Mouse (Mus musculus): Measurements from ENCODE around the gene Cdc42bpg.

The Cdc42bpg gene

DNA sequence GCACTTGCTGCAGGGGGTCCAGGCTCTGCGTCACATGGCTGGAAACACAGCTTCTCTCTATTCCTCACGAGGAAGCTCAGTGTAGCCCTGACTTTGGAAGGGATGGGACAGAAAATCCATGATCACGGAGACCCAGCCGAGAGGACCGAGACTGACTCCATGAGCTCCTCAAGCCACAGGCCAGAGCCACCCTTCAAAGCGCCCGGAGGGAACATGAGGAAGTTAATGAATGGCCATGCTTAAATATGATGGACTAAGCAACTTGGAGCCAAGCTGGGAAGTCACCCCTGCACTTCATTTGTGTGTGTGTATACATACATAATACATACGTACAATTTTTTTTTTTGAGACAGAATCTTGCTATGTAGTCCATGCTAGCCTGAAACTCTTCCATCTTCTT, 35.0 kb upstream of the Cdc42bpg start:
- ChIA-PET CTCF (interaction anchor here in 3 of 4 experiments (0.5 to 4.9 kb wide), 12 partner anchors 9 to 297 kb away, joined by 3 to 43 read pairs (median 4); partner anchors contain the start of gene Cdc42bpg (in 2 of the 3)), POLR2A (interaction anchor here (0.6 to 34.9 kb wide), 44 partner anchors 7 to 1210 kb away, joined by 3 to 829 read pairs (median 7); partner anchors contain the start of genes Atg2a (in 2 of the 4), Cdc42bpg (in 2 of the 4), Men1 (in 2 of the 4) and Sf1 (in 2 of the 4))

DNA sequence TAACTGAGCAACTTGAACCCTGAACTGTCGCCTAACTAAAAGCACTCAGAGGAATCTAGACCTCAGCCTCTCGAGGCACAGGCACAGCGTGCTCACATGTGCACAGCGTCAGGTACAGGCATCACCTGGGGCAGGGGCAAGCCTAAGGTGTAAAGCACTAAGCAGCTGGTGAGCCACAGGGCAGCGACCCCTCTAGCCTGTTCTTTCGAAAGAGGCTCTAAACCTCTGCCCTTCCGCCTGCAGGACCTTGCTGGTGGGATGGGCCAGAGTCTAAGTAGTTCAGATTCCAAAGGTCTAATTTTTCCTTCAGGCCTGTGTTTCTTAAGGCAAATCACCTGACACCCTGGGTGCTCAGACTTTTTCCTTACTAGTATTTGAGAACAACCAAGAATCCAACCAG, 34.2 kb upstream of the Cdc42bpg start:
- ChIA-PET POLR2A (interaction anchor here (0.5 to 34.9 kb wide), 17 partner anchors 8 to 431 kb away, joined by 3 to 829 read pairs (median 5); partner anchors contain the start of genes Cdc42bpg (in 2 of the 4) and Men1 (in 1 of the 4)), CTCF (interaction anchor here in 2 of 4 experiments (0.6 to 1.1 kb wide), 2 partner anchors 15 to 44 kb away, joined by 3 read pairs; no protein-coding TSS in a partner anchor)

DNA sequence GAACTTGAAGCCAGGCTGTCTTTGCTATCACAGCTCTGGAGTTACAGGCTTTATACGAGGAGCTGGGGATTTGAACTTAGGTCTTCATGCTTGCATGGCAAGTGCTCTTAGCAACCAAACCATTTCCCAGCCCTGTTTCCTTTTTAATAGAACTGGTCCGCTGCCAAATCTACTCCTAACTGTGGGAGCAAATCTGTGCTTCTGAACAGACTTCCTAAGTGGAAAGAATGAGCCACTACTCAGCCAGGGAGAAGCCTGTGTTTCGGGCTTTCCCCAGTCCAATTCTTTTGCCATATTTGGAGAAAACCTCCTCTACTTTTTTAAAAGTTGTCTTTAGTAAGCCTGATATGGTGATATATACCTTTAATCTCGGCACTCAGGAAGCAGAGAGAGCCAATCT, 33.5 kb upstream of the Cdc42bpg start:
- ChIA-PET POLR2A (interaction anchor here in 2 of 4 experiments (0.6 to 34.9 kb wide), 7 partner anchors 9 to 94 kb away, joined by 3 to 829 read pairs (median 7); partner anchors contain the start of genes Cdc42bpg (in 1 of the 2) and Men1 (in 1 of the 2)), CTCF (interaction anchor here in 1 of 4 experiments (0.7 kb wide), 1 partner anchor 10 kb away, joined by 3 read pairs; no protein-coding TSS in a partner anchor)

DNA sequence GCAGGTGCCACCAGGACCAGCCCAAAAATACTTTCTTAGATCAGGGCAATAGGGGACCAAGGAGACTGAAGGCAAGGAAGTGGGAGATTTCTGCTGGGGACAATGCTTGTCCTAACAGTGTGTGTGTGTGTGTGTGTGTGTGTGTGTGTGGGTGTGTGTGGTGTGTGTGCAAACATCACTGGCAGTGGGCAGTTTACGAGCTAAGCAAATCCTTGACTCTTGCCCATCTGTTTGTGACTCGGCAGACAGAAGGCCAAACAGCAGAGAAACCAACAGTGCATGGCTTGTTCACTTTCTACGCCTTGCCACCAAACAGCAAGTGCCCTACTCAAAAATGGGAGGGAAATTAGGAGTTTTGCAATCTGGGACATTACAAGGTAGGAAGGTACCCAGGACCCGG, 32.7 kb upstream of the Cdc42bpg start:
- CTCF ChIA-PET = interaction anchor here in 2 of 4 experiments (0.6 to 0.7 kb wide), 2 partner anchors 11 to 861 kb away, joined by 3 read pairs; no protein-coding TSS in a partner anchor
- POLR2A ChIA-PET = interaction anchor here in 2 of 4 experiments (0.7 to 34.9 kb wide), 8 partner anchors 10 to 144 kb away, joined by 3 to 829 read pairs (median 5); partner anchors contain the start of genes Arl2 (in 1 of the 2), Batf2 (in 1 of the 2) and Men1 (in 1 of the 2)

DNA sequence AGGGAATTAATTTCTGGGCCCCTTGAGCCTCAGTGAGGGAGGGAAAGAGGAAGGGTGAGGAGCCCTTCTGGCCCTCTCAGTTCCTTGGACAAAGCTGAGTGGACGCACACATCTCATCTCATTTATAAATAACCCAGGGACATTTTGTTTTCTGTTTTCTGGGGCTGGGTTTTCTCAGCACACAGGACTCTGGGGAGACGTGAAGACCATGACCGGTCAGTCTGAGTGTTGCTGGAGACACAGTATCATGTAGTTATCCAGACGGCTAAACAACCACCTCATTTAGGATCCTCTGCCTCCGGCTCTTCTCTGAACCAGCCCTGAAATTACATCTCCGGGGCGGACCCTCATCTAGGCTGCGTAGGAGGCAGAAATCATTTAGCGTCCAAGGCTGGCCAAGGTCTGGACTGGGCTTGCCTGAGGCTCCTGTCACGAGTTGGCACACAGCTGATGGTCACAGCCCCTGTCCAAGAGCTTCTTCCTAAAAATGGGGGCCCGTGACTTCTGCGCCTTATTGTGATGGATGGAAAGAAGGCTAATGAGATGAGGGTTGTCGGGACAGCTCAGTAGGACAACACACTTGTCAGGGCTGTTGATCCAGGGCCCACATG, 32.2 kb upstream of the Cdc42bpg start:
- ChIA-PET CTCF (interaction anchor here in 1 of 4 experiments (0.6 kb wide), 2 partner anchors 9 to 860 kb away, joined by 3 read pairs; no protein-coding TSS in a partner anchor), POLR2A (interaction anchor here in 2 of 4 experiments (0.7 to 34.9 kb wide), 9 partner anchors 8 to 144 kb away, joined by 3 to 829 read pairs (median 4); partner anchors contain the start of genes Arl2 (in 1 of the 2), Batf2 (in 1 of the 2) and Sf1 (in 1 of the 2))

DNA sequence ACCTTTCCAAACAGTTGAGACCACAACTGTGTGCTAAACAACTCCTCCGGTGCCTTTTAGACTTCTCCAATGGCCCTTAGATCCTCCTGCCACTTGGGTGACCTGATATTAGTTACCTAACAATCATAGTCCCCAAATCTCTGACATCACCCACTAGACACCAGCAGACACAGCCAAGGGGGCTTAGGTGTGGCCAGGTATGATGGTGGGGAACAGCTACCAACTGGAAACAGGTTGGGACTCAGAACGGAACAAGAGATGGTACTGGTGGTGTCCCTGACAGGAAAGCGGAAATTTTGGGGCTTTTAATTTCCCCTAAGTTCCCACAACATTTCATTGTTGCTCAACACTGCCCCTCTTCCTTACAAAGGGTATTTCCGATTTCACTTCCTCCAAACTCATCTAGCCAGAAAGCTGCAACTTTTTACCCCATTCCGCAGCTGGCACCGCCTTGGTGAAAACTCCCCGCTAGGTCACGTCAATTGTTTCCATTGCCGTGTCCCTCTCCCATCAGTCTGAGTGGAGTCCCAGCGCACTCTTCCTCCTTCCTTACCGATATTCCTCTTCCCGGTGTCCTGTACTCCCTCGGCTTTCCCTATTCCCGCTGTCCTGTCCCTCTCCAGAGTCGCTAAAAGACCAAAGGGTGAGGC, 30.4 kb upstream of the Cdc42bpg start:
- POLR2A ChIA-PET = interaction anchor here (0.6 to 34.9 kb wide), 82 partner anchors 8 to 981 kb away, joined by 3 to 829 read pairs (median 4); partner anchors contain the start of genes Men1 (in 3 of the 4), Sf1 (in 3 of the 4), Atg2a (in 2 of the 4) and Cdc42bpg (in 2 of the 4)
- CTCF ChIA-PET = interaction anchor here (0.6 to 4.4 kb wide), 42 partner anchors 7 to 819 kb away, joined by 3 to 37 read pairs (median 5); partner anchors contain the start of genes Cdc42bpg (in 3 of the 4), Map4k2 (in 2 of the 4), Arl2 (in 1 of the 4) and Men1 (in 1 of the 4)

DNA sequence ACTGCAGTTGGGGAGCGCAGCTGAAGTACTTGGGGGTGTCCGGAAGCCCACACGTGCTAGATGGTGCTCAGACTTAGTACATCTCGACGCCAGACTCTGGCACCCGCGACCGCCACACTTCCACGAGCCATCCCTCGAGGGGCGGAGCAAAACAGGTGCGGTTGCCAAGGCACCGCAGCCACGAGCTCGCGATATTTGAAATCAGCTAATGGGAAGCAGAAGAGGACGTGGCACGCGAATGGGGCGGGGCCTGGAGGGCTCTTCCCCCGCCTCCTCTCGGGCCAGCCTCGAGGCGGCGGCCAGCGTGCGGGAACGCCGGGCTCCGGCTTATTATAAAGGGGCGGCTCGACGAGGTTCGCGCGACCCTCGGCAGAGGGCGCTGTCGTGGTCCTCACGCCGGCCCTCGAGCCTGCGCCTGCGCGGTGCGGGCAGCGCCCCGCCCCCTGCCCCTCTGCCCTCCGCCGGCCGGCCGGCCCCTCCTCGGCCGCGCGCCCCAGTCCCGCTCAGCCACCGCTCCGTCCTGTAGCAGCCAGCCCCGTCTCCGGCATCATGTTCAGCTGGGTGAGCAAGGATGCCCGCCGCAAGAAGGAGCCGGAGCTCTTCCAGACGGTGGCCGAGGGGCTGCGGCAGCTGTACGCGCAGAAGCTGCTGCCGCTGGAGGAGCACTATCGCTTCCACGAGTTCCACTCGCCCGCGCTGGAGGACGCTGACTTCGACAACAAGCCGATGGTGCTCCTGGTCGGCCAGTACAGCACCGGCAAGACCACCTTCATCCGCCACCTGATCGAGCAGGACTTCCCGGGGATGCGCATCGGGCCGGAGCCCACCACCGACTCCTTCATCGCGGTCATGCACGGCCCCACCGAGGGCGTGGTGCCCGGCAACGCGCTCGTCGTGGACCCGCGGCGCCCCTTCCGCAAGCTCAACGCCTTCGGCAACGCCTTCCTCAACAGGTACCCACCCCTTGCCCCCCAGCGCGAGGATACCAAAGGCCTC, 29.5 kb upstream of the Cdc42bpg start, which contains the start of gene Ehd1:
Gene Ehd1, plus strand, starts transcription at position 300 of the 996 bp plus-strand sequence.
- CTCF ChIA-PET = interaction anchor here (0.6 to 4.4 kb wide), 48 partner anchors 8 to 819 kb away, joined by 3 to 37 read pairs (median 5); partner anchors contain the start of genes Cdc42bpg (in 2 of the 4), Map4k2 (in 2 of the 4), Arl2 (in 1 of the 4) and Men1 (in 1 of the 4)
- POLR2A ChIA-PET = interaction anchor here (0.6 to 34.9 kb wide), 95 partner anchors 8 to 981 kb away, joined by 3 to 829 read pairs (median 4); partner anchors contain the start of genes Cdc42bpg (in 3 of the 4), Men1 (in 3 of the 4), Arl2 (in 2 of the 4) and Atg2a (in 2 of the 4)

DNA sequence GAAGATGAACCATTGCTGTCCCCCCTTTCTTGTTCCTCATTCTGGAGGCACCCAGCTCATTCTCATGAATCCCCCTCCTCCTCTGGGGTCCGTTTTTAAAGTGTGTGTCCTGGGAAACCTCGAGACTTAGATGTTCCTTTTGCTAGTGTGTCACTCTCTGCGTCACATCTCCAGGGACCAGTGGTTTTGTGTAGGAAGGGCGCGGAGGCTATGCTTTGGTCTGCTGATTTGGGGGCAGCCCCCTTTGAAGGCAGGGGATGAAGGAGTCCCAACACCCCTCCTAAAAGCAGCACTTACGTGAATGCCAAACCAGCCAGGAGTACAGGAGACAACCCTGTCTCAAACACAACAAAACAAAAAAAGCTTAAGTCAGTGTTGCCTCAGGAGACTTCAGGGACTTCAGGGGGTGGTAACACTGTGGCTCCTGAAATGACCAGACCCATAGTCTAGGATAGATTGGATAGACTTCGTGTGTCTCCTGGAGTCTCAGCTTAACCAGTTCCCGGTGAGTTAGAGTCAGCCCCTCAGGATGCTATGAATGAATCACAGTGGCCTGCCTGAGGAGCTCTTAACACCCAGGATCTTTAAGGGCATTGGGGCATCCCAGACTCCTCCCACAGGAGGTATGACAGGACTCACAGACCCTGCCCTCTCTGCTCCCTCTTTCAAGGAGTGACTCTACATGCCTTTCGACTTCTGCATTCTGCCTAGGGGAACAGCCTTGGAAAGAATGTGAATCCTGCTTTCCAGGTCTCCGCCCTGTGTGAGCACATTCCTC, 28.4 kb upstream of the Cdc42bpg start:
- CTCF ChIA-PET = interaction anchor here (0.6 to 4.4 kb wide), 33 partner anchors 8 to 564 kb away, joined by 3 to 37 read pairs (median 5); partner anchors contain the start of genes Cdc42bpg (in 2 of the 4) and Map4k2 (in 1 of the 4)
- POLR2A ChIA-PET = interaction anchor here (0.5 to 34.9 kb wide), 79 partner anchors 8 to 790 kb away, joined by 3 to 829 read pairs (median 4); partner anchors contain the start of genes Cdc42bpg (in 3 of the 4), Men1 (in 3 of the 4), Sf1 (in 3 of the 4) and Arl2 (in 2 of the 4)

DNA sequence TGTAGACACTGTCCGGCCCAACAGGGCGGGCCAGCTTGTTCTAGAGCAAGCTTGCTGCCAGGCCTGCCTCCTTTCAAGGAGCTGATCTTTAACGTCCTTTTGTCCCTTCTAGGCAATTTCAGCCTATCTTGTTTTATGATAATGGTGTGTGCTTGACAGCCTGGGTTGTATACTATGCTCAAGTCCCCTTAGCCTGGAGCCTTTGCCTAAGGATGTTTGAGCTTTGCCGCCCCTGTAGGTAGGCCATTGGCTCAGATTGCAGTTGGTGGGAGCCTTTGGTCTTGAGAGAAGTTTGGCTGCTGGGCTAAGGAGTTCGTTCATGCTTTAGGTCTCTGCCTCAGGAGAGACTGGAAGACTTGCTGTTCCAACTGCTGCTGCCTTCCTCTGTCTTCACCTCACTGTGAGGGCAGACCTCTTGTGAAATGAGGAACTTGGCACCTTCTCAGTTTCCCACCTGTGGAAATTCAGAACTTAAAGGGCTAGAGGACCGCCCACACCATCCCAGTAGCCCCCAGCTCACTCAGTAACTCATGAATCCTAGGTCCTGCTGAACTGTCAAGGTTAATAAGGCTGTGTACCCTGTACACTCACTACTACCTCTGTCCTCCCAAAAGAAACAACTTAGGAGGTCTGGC, 27.7 kb upstream of the Cdc42bpg start:
- CTCF ChIA-PET = interaction anchor here (0.6 to 4.4 kb wide), 29 partner anchors 8 to 756 kb away, joined by 3 to 37 read pairs (median 5); partner anchors contain the start of genes Cdc42bpg (in 2 of the 4) and Map4k2 (in 1 of the 4)
- POLR2A ChIA-PET = interaction anchor here (0.6 to 34.9 kb wide), 67 partner anchors 7 to 791 kb away, joined by 3 to 829 read pairs (median 4); partner anchors contain the start of genes Cdc42bpg (in 3 of the 4), Men1 (in 3 of the 4), Sf1 (in 2 of the 4) and Snx15 (in 2 of the 4)

DNA sequence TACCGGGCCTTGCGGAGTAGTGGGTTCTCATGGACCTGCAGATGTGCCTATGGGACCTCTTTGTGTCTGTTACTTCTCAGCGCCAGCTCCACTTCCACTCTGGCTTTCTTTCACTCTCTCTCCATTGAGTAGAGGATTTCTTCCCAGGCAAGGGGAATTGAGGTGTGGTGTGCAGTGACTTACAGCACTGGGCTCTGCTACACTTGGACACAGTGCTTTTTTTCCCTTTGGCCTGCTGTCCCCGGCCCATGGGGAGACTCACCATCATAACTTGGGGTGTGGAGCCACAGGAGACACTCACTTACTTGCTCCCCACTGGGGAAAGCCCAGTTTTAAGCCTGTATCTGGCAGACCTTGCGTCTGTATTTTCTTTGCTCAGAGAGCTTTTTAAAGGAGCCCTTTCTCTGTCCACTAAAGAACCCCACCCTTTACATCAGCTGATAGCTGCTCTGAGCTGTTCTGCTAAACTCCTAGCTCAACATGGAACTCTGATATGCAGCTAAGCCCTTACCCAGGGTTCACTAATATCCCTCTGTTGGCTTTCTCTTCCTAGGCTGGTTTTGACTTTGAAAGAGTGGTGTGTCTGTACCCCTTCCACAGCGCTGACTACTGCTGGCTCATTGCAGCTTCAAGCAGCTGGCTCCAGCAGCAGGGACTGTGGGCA, 26.6 kb upstream of the Cdc42bpg start:
- ChIA-PET CTCF (interaction anchor here in 3 of 4 experiments (0.6 to 4.4 kb wide), 13 partner anchors 7 to 1208 kb away, joined by 3 to 37 read pairs (median 5); partner anchors contain the start of gene Arl2 (in 1 of the 3)), POLR2A (interaction anchor here in 3 of 4 experiments (0.8 to 34.9 kb wide), 16 partner anchors 9 to 228 kb away, joined by 3 to 829 read pairs (median 14); partner anchors contain the start of gene Men1 (in 2 of the 3))

DNA sequence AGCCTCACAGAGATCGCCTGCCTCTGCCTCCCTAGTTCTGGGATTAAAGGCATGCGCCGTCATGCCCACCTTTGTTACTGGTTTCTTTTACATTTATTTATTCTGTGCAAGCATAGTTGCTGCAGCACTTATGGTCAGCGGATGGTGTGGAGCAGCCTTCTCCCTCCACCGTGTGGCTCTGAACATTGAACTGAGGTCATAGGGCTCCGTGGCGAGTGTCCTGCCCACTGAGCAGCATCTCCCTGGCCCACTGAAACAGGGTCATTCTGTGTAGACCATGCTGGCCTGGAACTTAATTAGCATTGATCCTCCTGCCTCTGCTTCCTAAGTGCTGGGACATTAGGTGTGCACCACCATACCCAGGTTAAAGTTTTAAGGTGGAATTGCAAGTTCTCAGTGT, 25.7 kb upstream of the Cdc42bpg start:
- ChIA-PET POLR2A (interaction anchor here in 3 of 4 experiments (1.2 to 34.9 kb wide), 9 partner anchors 10 to 55 kb away, joined by 3 to 829 read pairs (median 68); partner anchors contain the start of gene Men1 (in 1 of the 3)), CTCF (interaction anchor here in 1 of 4 experiments (0.8 to 1.3 kb wide), 2 partner anchors 11 to 13 kb away, joined by 3 to 5 read pairs; no protein-coding TSS in a partner anchor)

DNA sequence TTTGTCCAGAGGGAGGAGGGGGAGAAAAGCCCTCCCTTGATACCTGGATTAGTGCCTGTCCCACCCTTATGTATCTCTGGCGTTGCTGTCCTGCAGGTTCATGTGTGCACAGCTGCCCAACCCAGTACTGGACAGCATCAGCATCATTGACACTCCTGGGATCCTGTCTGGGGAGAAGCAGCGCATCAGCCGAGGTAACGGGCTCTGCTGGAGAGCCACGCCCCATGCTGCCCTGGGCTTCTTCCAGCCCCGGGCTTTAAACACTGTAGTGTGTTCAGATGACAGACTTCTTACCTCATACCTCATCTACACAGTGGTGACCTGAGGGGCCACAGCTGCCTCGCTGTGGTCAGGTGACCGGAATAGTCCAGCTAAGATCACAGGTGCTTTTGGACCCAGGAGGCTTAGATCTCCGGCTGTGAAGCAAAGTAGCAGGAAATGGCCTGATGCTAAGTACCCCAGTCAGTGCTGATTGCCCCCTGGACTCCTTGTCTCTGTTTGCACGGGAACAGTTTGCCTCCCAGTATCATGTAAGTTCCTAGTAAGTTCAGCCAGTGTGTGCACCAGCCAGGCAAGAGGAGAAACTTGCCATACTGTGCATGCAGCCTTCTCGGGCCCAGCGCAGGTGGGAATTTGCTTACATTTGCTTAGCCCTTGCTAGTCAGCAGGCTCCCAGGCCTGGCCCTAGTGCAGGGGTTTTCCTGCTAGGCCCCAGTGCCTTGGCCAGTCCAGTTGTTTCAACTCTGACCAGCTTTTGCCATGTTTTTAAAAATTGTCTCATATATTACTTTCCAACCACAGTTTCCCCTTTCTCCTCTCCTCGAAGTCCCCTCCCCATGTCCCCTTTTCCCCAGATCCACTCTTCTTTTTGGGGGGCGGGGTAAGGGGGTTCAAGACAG, 24.9 kb upstream of the Cdc42bpg start:
- ChIA-PET CTCF (interaction anchor here in 1 of 4 experiments (0.8 kb wide), 1 partner anchor 12 kb away, joined by 5 read pairs; no protein-coding TSS in a partner anchor), POLR2A (interaction anchor here in 3 of 4 experiments (0.6 to 34.9 kb wide), 10 partner anchors 11 to 82 kb away, joined by 3 to 829 read pairs (median 46); partner anchors contain the start of genes Men1 (in 1 of the 3) and Sf1 (in 1 of the 3))

DNA sequence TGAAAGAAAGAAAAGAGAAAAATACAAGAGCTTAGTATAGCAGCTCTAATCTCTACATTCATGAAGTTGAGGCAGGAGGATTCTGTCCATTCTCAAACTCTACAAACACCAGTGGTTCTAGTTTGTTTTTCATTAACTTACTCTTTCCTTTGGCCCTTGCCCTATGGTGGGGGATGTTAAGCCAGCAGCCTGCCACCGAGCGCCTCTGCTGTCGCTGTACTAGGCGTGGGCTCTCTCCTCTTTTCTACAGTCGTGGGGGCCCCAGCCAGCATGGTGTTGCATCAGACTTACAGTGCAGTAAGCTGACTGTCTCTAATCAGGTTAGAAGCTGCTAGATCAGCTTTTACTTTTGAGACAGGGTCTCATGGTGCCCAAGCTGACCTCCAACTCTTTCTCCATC, 23.3 kb upstream of the Cdc42bpg start:
- ChIA-PET POLR2A (interaction anchor here in 2 of 4 experiments (0.7 to 34.9 kb wide), 6 partner anchors 9 to 24 kb away, joined by 4 to 829 read pairs (median 6); no protein-coding TSS in a partner anchor), CTCF (interaction anchor here in 2 of 4 experiments (0.6 to 1.0 kb wide), 3 partner anchors 10 to 22 kb away, joined by 3 read pairs; no protein-coding TSS in a partner anchor)

Measured in embryonic stem cell, embryonic (primary cell).